In the genomic region with DNA sequence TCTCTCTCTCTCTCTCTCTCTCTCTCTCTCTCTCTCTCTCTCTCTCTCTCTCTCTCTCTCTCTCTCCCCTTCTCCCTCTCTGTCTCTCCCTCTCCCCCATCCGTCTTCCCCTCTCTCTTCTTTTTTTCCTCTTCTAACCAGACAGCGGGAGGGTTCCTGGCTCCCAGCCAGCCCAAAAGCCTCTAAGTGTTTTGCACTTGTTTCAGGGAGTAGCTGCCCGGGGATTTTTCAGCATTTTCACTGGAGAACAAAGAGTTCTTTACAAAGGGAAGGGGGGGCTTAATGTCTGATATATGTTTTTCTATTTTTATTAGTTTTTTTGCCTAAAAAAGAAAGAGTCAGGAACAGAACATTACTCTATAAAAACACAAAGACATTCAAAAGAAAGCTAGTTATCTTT, we compare ENCODE assay signal across 9 mouse cellular contexts.
DNase-seq lines count a peak whose midpoint lies in the region; ATAC-seq and TF ChIP-seq lines count a peak whose summit lies in the region.
"Had no signal": no experiment of that assay in that cellular context is flagged by ENCODE, and none has a peak within 500 bp of the region (broad histone marks: within the 10 kb centered on the region; RNA-seq: fewer than 3 reads in every experiment).

No protein-coding gene starts in this region.

- peak overlapping the region; percentile 84 for H3K27ac ChIP-seq in heart, embryonic 11.5 days (ENCODE audit: low read depth, low read length)
- H3K27ac ChIP-seq in kidney, postnatal 0 days, result no peak overlapping the region

- 0 out of 2 replicates have a peak, but pooled peaks have one; percentile 59 for ATAC-seq in heart, embryonic 11.5 days (replicated peaks; ENCODE audit: insufficient number of reproducible peaks, low FRiP score, low TSS enrichment)
- no peak for ATAC-seq in kidney, postnatal 0 days (replicated peaks; ENCODE audit: low FRiP score, low read depth)

- intact Hi-C loops in left cerebral cortex, postnatal 36 days (cut with DNase I), result loop anchor here (5.0 to 10.0 kb wide), 3 partner anchors 37 to 669 kb away; partner anchors contain the start of gene Zbtb20

- 2% methylated on average over 3 of the region's 3 CpGs for WGBS in heart, embryonic 11.5 days (ENCODE audit: insufficient replicate concordance)
- WGBS in kidney, postnatal 0 days, result 0% methylated on average over 3 of the region's 3 CpGs

- peak overlapping the region; percentile 71 for H3K4me2 ChIP-seq in heart, embryonic 11.5 days
- H3K4me2 ChIP-seq in kidney, postnatal 0 days (ENCODE audit: low read length), result peak overlapping the region; percentile 80

- H3K9me3 ChIP-seq in heart, embryonic 11.5 days (replicated peaks; ENCODE audit: control insufficient read depth, low read length), result no peaks in the 10 kb centered on the region
- no peaks in the 10 kb centered on the region for H3K9me3 ChIP-seq in kidney, postnatal 0 days (replicated peaks; ENCODE audit: low read length)
- H3K9me3 ChIP-seq: G1E had no signal

- peak overlapping the region; percentile 75 for H3K9ac ChIP-seq in heart, embryonic 11.5 days (ENCODE audit: low read depth, low read length)
- H3K9ac ChIP-seq in kidney, postnatal 0 days (ENCODE audit: low read depth, low read length), result peak overlapping the region; percentile 49; the same call in 1 of the 2 replicates

- no peaks in the 10 kb centered on the region for H3K36me3 ChIP-seq in heart, embryonic 11.5 days (ENCODE audit: control insufficient read depth, insufficient read depth, low read length)
- H3K36me3 ChIP-seq in kidney, postnatal 0 days (ENCODE audit: insufficient read depth, low read length), result no peaks in the 10 kb centered on the region
- H3K36me3 ChIP-seq: G1E had no signal

- peak; percentile 48 to 57 for DNase-seq in left cerebral cortex, adult 18-20 months (ENCODE audit: low spot score in 2 of 2)
- no peak for DNase-seq in left cerebral cortex, postnatal 36 days (ENCODE audit: low spot score in 2 of 2)
- DNase-seq in embryo, embryonic 9.5 days (ENCODE audit: extremely low spot score), result peak; percentile 14
- DNase-seq in kidney, postnatal 0 days (ENCODE audit: low spot score), result peak; percentile 76
- DNase-seq in lung, postnatal 10 days, result peak; percentile 82
- DNase-seq in right cerebral cortex, postnatal 10 days (ENCODE audit: low spot score in 2 of 2), result peak; percentile 90 to 92
- DNase-seq in thymus, postnatal 4 days, result no peak

- TF ChIP-seq CTCF in kidney, postnatal 0 days (IDR thresholded peaks at IDR 0.05; ENCODE audit: low read depth), result no peak

- H3K4me3 ChIP-seq in heart, embryonic 11.5 days (ENCODE audit: low read depth, low read length), result peak overlapping the region; percentile 47
- H3K4me3 ChIP-seq in kidney, postnatal 0 days (replicated peaks; ENCODE audit: low read depth, low read length), result peak overlapping the region; percentile 45

- no peaks in the 10 kb centered on the region for H3K27me3 ChIP-seq in heart, embryonic 11.5 days (ENCODE audit: control insufficient read depth, insufficient read depth, low read length)
- H3K27me3 ChIP-seq in kidney, postnatal 0 days (ENCODE audit: insufficient read depth, low read length), result no peaks in the 10 kb centered on the region

- peaks cover 14% of the 10 kb centered on the region for H3K4me1 ChIP-seq in heart, embryonic 11.5 days (ENCODE audit: control insufficient read depth, insufficient read depth, low read length)
- H3K4me1 ChIP-seq in kidney, postnatal 0 days (replicated peaks; ENCODE audit: insufficient read depth, low read length), result peaks cover 5% of the 10 kb centered on the region; the same call in 1 of the 2 replicates

Comparison
In these comparisons a context has a peak if more than half of its experiments do, and no peak if none do; other contexts are left out.
1. DNase-seq: peak in left cerebral cortex, adult 18-20 months (2 of 2), embryo, embryonic 9.5 days (single experiment), kidney, postnatal 0 days (single experiment), lung, postnatal 10 days (single experiment) and right cerebral cortex, postnatal 10 days (2 of 2); none in left cerebral cortex, postnatal 36 days (0 of 2) and thymus, postnatal 4 days (single experiment).